Mouse (Mus musculus): ENCODE data around the gene Abcc12. TPM values are rescaled to one million over a fixed set of nuclear protein-coding genes. Genes with fewer than 3 reads are reported as not detected.

Abcc12 gene
- total and polyA plus RNA-seq, 3 experiments = not detected

DNA sequence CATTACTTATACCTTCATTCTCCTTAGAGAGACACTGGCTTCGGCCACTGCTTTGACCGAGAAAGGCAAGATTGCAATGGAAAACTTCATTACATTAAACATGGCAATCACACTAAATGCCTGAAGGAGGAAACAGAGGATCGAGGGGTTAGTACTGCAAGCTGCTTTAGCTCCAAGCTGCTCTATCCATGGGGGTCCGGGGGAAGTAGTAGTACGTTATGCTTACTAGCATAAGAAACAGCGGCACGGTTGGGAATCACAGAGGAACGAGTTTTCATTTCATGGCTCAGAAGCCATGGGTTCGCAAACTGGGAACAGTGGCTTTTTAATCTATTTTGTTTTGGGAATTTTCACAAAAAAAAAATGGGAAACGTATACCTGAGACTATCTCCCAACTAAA lies 30.0 kb downstream of the Abcc12 start:
- H3K4me3 ChIP-seq (ENCODE audit: control insufficient read depth in 1 of 2, insufficient read depth in 1 of 2, low read depth in 2 of 2, low read length in 2 of 2) = no peak overlapping the region
- no peaks in the 10 kb centered on the region for H3K79me2 ChIP-seq (ENCODE audit: control insufficient read depth, insufficient read depth, low read length, poor library complexity)
- TF ChIP-seq ZKSCAN1 (IDR thresholded peaks at IDR 0.05; ENCODE audit: low read depth, low read length) = no peak
- no peak for DNase-seq (ENCODE audit: low read depth, low spot score)
- no peaks in the 10 kb centered on the region for H3K36me3 ChIP-seq (ENCODE audit: control insufficient read depth in 1 of 2, insufficient read depth in 2 of 2, low read length in 2 of 2)
- no peaks in the 10 kb centered on the region for H3K9me3 ChIP-seq (replicated peaks; ENCODE audit: insufficient read depth, low read length)
- no peak overlapping the region for H3K9ac ChIP-seq (ENCODE audit: control insufficient read depth, low read depth, low read length, poor library complexity, severe bottlenecking)
- no peak overlapping the region for H3K27ac ChIP-seq (ENCODE audit: control insufficient read depth, low read depth, low read length)
- no peaks in the 10 kb centered on the region for H3K27me3 ChIP-seq (ENCODE audit: control insufficient read depth in 1 of 2, insufficient read depth in 2 of 2, low read length in 2 of 2)
- H3K4me1 ChIP-seq (ENCODE audit: control insufficient read depth in 1 of 2, insufficient read depth in 2 of 2, low read length in 2 of 2) = no peaks in the 10 kb centered on the region

DNA sequence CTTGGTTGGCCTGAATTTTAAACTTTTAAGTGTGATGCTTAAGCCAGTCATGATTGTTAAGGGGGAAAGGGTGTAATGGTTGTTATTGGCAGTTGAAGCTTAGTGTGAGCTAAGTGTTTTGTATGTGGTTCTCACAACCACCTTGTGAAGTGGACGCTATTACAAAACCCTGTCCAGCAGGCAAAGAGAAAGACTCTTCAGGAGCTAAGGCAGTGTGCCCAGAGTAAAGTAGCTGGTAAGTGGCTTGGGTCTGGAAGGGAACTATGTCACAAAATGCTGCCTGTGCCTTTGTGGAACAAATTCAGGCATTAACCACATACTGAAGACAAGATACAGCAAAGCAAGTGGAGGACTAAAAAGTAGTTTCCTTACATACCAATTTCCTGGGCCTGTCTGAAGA lies 34.5 kb downstream of the Abcc12 start:
- H3K9ac ChIP-seq (ENCODE audit: control insufficient read depth, low read depth, low read length, poor library complexity, severe bottlenecking) = no peak overlapping the region
- H3K36me3 ChIP-seq (ENCODE audit: control insufficient read depth in 1 of 2, insufficient read depth in 2 of 2, low read length in 2 of 2) = no peaks in the 10 kb centered on the region
- DNase-seq (ENCODE audit: low read depth, low spot score) = no peak
- H3K4me1 ChIP-seq (ENCODE audit: control insufficient read depth in 1 of 2, insufficient read depth in 2 of 2, low read length in 2 of 2) = no peaks in the 10 kb centered on the region
- H3K27me3 ChIP-seq (ENCODE audit: control insufficient read depth in 1 of 2, insufficient read depth in 2 of 2, low read length in 2 of 2) = no peaks in the 10 kb centered on the region
- H3K4me3 ChIP-seq (ENCODE audit: control insufficient read depth in 1 of 2, insufficient read depth in 1 of 2, low read depth in 2 of 2, low read length in 2 of 2) = no peak overlapping the region
- H3K9me3 ChIP-seq (replicated peaks; ENCODE audit: insufficient read depth, low read length) = no peaks in the 10 kb centered on the region
- no peaks in the 10 kb centered on the region for H3K79me2 ChIP-seq (ENCODE audit: control insufficient read depth, insufficient read depth, low read length, poor library complexity)
- no peak for TF ChIP-seq UBTF (IDR thresholded peaks at IDR 0.05; ENCODE audit: borderline replicate concordance, insufficient read depth, low read depth, low read length)
- TF ChIP-seq MYC (IDR thresholded peaks at IDR 0.05; ENCODE audit: low read depth, low read length) = no peak
- no peak for TF ChIP-seq SMC3 (IDR thresholded peaks at IDR 0.05; ENCODE audit: low read depth, low read length)
- no peak for TF ChIP-seq KAT2A (conservative IDR thresholded peaks at IDR 0.05; ENCODE audit: low read depth, low read length)
- TF ChIP-seq EP300 (IDR thresholded peaks at IDR 0.05; ENCODE audit: low read depth in 1 of 2, low read length in 2 of 2) = no peak
- TF ChIP-seq MAX (IDR thresholded peaks at IDR 0.05; ENCODE audit: low read length) = no peak
- no peak for TF ChIP-seq E2F4 (IDR thresholded peaks at IDR 0.05; ENCODE audit: borderline replicate concordance, low read depth, low read length)
- no peak for TF ChIP-seq ZNF384 (IDR thresholded peaks at IDR 0.05; ENCODE audit: low read depth, low read length)
- no peak for TF ChIP-seq ETS1 (IDR thresholded peaks at IDR 0.05; ENCODE audit: low read depth, low read length)
- no peak for TF ChIP-seq NELFE (IDR thresholded peaks at IDR 0.05; ENCODE audit: low read depth, low read length)
- TF ChIP-seq CHD2 (IDR thresholded peaks at IDR 0.05; ENCODE audit: low read length) = no peak
- no peak for TF ChIP-seq MEF2A (IDR thresholded peaks at IDR 0.05; ENCODE audit: extremely low read depth, insufficient replicate concordance, low read depth, low read length, poor library complexity, severe bottlenecking)
- no peak for TF ChIP-seq NRF1 (IDR thresholded peaks at IDR 0.05; ENCODE audit: insufficient read depth, low read depth, low read length, poor library complexity, severe bottlenecking)
- TF ChIP-seq MXI1 (IDR thresholded peaks at IDR 0.05; ENCODE audit: low read depth, low read length) = no peak
- no peak for TF ChIP-seq JUND (IDR thresholded peaks at IDR 0.05; ENCODE audit: low read depth, low read length)
- no peak overlapping the region for H3K27ac ChIP-seq (ENCODE audit: control insufficient read depth, low read depth, low read length)

All from MEL (cell line).